Mouse (Mus musculus) lung, postnatal 4 days (tissue): ENCODE measurements around the gene Krtcap2.
A peak's percentile ranks its signal among the peaks of the same experiment; 100 is the strongest.
"Not testable (repeated sequence)": the region's sequence is repeated elsewhere in the genome, so short reads cannot be mapped to it uniquely, and the experiment has no call there.

Experiments used
- DNase-seq, 2 experiments: peaks; one replicate each; pipeline ENCODE4 v3.0.0; 2021

Krtcap2 gene

DNA sequence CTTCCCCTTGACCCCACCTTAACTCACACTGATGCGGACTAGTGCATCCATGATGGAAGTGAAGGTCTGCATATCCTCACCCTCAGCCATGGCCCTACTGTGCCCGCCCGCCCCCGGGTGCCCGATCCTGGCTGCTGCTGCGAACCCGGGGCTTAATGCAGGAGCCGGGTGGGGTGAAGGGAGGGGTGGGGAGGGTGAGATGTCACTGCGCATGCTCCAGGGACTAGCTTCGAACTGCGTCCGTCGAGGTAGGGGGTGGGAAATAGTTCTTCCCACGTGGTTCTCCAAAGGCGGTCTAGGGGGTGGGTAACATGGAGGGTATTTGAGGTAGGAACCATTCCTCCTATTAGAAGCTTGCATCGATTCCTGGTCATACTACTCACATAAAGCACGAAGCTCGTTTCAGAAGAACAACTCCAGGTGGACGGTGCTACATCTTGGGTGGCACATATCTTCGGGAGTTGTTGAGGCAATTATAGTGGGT lies at the start of gene Krtcap2:
TSS of gene Krtcap2 (plus strand) at position 279 of the 484 bp plus-strand sequence.
- DNase-seq: no peak

GRCm38 (mm10) chr3:89195979-89196877 lies 49.5 kb upstream of the Krtcap2 start:
- DNase-seq: peak; percentile 92 to 95

- no peak for DNase-seq
Measured at GRCm38 (mm10) chr3:89199839-89200238, 45.9 kb upstream of the Krtcap2 start.

- DNase-seq: peak; percentile 78 to 90
Measured at GRCm38 (mm10) chr3:89202253-89203141, 43.3 kb upstream of the Krtcap2 start, which contains the start of gene Gba. Gene Gba, plus strand, starts transcription at chr3:89202928.

DNA sequence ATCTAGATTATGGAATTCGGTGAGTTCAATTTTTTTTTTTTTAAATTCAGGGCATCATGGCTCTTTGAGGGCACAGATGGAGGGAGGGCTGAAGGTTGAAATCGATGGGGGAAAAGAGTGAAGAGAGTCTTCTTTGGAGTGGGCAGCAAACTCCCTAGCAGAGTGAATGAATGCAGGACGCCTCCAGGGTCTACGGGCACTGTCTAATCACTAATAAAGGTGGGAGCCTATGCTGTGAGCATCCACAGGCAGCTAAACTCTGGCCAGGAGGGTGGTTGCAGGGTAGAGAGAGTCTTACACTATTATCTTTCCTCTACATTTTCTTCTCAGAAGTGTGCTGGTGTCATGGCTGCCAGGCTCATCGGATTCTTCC lies 42.6 kb upstream of the Krtcap2 start:
- DNase-seq: no peak

- no peak for DNase-seq
Measured at GRCm38 (mm10) chr3:89206079-89206478, 39.7 kb upstream of the Krtcap2 start.

- no peak for DNase-seq
Measured at GRCm38 (mm10) chr3:89206695-89207094, 39.1 kb upstream of the Krtcap2 start.

DNA sequence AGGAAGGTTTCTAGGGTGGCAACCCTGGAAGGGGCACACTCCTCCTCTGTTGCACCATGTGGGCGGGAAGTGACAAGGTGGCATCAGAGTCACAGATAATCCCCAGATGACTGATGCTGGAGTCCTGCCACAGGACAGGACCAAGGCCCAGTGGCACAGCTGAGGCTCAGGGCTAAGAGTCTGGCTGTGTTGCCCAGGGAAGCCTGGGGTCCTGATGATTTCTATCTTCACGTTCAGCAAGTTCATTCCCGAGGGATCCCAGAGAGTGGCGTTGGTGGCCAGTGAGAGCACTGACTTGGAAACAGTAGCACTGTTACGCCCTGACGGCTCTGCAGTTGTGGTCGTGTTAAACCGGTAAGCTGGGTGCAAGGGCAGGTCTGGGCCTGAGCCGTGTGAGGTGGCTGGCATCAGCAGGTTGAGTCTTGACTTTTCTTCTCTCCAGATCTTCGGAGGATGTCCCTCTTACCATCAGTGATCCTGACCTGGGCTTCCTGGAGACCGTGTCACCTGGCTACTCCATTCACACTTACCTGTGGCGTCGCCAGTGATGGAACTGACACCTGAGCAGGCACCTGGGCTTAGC lies 37.6 kb upstream of the Krtcap2 start:
- peak in 1 of 2 experiments; percentile 20 for DNase-seq

- DNase-seq: peak in 1 of 2 experiments; percentile 20
Measured at GRCm38 (mm10) chr3:89208736-89209135, 37.0 kb upstream of the Krtcap2 start.

DNA sequence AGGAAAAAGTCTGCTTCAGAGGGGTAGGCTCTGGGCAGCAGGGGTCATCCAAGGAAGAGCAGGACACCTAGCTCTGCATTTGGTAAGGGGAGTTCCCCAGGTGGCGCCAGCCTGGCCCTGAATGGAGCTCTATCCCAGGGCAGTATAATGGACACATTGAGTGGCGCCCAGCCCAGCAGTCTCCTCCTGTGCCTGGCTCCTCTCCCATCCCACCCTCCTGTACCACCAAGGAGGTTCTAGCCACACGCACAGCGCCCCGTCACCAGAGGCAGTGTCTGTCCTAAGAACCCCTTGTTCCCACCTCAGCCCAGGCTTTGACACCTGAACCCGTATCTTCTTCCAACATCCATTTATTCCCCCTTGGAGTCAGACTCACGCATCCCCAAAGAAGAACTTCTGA lies 36.0 kb upstream of the Krtcap2 start:
- peak in 1 of 2 experiments; percentile 22 for DNase-seq

DNA sequence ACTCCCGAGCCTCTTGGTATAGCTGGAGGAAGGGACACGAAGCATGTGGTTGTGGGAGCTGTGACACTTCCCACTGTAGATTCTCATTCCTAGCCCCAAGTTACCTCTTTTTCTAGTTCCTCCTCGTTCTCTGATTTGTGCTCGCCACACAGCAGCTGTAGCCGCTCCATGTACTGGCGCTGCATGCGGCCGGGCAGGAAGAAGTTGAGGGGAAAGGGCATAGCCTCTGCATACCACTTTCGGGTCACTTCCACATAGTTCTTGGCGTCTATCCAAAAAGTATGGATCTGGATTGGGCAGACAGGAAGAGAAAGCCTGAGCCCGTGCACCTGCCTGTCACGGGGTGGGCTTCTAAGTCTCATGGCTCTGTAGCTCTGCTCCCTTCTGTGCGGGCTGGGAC lies 35.6 kb upstream of the Krtcap2 start:
- DNase-seq: peak in 1 of 2 experiments; percentile 35

GRCm38 (mm10) chr3:89210731-89211130 lies 35.0 kb upstream of the Krtcap2 start:
- DNase-seq: peak in 1 of 2 experiments; percentile 56

- DNase-seq: peak; percentile 94 to 97
Measured at GRCm38 (mm10) chr3:89213803-89214530, 31.8 kb upstream of the Krtcap2 start.

DNA sequence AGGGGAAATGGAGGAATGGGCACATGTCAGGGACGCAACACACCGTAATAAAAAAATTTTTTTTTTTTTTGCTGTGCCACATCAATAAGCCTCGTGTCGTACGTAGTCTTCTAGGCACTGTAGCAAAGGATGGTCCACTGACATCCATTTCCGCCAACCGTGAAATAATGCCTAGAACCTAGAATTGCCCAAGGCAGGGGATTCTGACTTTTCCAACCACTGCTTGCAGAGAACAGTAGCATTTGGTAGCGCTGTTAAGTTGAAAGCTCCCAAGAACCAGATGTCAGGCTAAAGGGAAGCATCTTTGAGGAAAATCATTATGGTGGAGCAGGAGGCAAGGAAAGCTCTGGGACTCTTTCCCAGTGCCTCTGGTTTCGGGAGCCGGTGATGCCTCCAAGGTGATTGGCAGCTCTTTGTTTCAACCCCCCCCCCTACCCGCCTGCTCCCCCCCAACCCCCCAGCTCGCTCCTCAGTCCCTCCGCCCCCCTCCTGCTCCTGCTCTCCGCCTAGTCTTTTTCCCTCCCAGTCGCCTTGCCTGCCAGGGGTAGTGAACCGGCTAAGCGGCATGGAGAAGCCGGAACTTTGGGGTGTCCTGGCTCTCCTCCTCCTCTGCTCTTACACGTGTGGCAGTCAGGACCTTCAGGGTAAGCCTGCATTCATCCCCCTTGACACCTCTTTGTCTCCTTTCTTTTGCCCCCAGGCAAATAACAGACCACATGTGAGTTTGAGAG lies 30.9 kb upstream of the Krtcap2 start, which contains the start of gene Thbs3:
TSS of gene Thbs3 (plus strand) at position 500 of the 731 bp plus-strand sequence.
- DNase-seq: peak in 1 of 2 experiments; percentile 60

GRCm38 (mm10) chr3:89215853-89216252 lies 29.9 kb upstream of the Krtcap2 start:
- DNase-seq: peak; percentile 82 to 90

- not testable (repeated sequence) for DNase-seq
Measured at GRCm38 (mm10) chr3:89216407-89216806, 29.4 kb upstream of the Krtcap2 start.

DNA sequence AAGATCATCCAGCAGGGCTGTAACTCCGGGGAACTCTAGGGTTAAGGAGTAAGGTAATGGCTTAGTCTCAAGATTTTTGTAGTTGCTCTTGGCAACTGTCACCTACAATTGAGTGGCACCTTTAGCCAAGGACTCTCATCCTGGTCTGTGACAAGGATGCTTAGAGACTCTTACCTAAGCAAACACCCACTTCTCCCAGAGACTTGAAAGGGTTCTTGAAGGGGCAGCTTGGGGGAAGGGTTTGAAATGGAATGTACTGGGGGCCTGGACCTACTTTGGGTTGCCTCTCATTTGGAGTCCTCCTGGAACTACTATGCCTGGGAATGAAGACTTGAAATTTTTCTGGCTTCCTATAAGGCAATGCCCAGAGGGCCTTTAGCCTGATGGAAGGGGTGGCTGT lies 27.5 kb upstream of the Krtcap2 start:
- DNase-seq: peak; percentile 55 to 66

GRCm38 (mm10) chr3:89219546-89219945 lies 26.2 kb upstream of the Krtcap2 start:
- DNase-seq: no peak

- no peak for DNase-seq
Measured at GRCm38 (mm10) chr3:89221167-89221566, 24.6 kb upstream of the Krtcap2 start.

DNA sequence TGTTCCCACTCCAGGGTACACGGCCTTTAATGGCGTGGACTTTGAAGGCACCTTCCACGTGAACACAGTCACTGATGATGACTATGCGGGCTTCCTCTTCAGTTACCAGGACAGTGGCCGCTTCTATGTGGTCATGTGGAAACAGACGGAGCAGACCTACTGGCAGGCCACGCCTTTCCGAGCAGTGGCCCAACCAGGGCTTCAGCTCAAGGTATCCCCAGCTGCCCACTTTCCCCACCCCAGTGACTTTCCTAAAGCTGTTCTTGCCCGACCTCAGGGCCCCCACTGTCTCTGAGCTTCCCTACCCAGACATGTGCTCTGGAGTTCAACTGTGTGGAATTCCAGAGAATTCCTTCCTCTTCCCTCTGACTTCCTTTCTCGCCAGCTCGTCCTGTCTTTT lies 21.0 kb upstream of the Krtcap2 start:
- DNase-seq: no peak

- peak in 1 of 2 experiments; percentile 24 for DNase-seq
Measured at GRCm38 (mm10) chr3:89225321-89225815, 20.4 kb upstream of the Krtcap2 start.
